Mouse (Mus musculus): ENCODE measurements around the gene Zfp13.

DNA sequence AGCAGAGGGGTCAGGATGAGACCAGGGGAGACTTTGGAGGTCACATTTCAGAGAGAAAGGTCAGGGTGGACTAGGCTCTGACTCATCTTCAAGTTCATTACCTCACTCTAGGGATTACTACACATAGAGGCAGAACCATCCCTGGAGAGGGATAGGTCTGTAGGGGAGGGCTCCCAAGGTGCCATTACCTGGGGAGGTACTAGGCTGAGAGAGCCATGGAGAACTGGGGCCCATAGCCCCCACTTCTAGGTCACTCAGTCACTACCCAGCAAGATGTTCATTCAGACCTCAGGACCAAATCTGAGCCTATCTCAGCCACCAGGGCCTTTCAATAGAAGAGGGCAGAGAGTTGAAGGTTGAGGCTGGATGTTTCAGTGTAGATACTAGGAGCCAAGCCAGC, 45.0 kb downstream of the Zfp13 start:
- no peak for TF ChIP-seq CTCF (conservative IDR thresholded peaks at IDR 0.05 in 1 of 2, IDR thresholded peaks at IDR 0.05 in 1 of 2; ENCODE audit: low read depth in 2 of 2, low read length in 2 of 2)
- no peak for TF ChIP-seq UBTF (IDR thresholded peaks at IDR 0.05; ENCODE audit: low read depth, low read length)

All from CH12.LX (cell line).